Mouse (Mus musculus): Measurements from ENCODE around the gene Arhgef28. TPM values are rescaled to one million over a fixed set of nuclear protein-coding genes. Genes with fewer than 3 reads are reported as not detected.
"Not testable (repeated sequence)": the region's sequence is repeated elsewhere in the genome, so short reads cannot be mapped to it uniquely, and the experiment has no call there.

Gene Arhgef28
- polyA plus RNA-seq, 1 experiment: 3.3 TPM

GRCm38 (mm10) chr13:98069646-98070045, 136.6 kb downstream of the Arhgef28 start:
- WGBS: 94% methylated on average over 6 of the region's 6 CpGs
- no peak overlapping the region for H3K27ac ChIP-seq (ENCODE audit: insufficient read depth, low read depth, low read length)
- H3K4me1 ChIP-seq (ENCODE audit: control insufficient read depth, insufficient read depth, insufficient read length, low read length): no peaks in the 10 kb centered on the region
- H3K36me3 ChIP-seq (ENCODE audit: control insufficient read depth, insufficient read depth, low read length): no peaks in the 10 kb centered on the region; the same call in 1 of the 2 replicates
- H3K27me3 ChIP-seq (ENCODE audit: control insufficient read depth, insufficient read depth, low read length): no peaks in the 10 kb centered on the region
- TF ChIP-seq CTCF (IDR thresholded peaks at IDR 0.05; ENCODE audit: extremely low read depth, insufficient read length, insufficient replicate concordance, low read depth, low read length) (no peak), POLR2A (IDR thresholded peaks at IDR 0.05; ENCODE audit: low read depth, low read length) (no peak)
- no peak overlapping the region for H3K4me3 ChIP-seq (ENCODE audit: low read depth, low read length)

GRCm38 (mm10) chr13:98062843-98063242, 143.4 kb downstream of the Arhgef28 start:
- Histone ChIP-seq H3K4me3 (ENCODE audit: low read depth, low read length) (no peak overlapping the region), H3K4me1 (ENCODE audit: control insufficient read depth, insufficient read depth, insufficient read length, low read length) (no peaks in the 10 kb centered on the region), H3K27me3 (ENCODE audit: control insufficient read depth, insufficient read depth, low read length) (no peaks in the 10 kb centered on the region), H3K27ac (ENCODE audit: insufficient read depth, low read depth, low read length) (no peak overlapping the region), H3K36me3 (ENCODE audit: control insufficient read depth, insufficient read depth, low read length) (no peaks in the 10 kb centered on the region)
- 33% methylated on average over 4 of the region's 4 CpGs for WGBS
- no peak for TF ChIP-seq POLR2A (IDR thresholded peaks at IDR 0.05; ENCODE audit: low read depth, low read length)
- TF ChIP-seq CTCF (IDR thresholded peaks at IDR 0.05; ENCODE audit: extremely low read depth, insufficient read length, insufficient replicate concordance, low read depth, low read length): no peak

GRCm38 (mm10) chr13:98060121-98060520, 146.1 kb downstream of the Arhgef28 start:
- H3K4me1 ChIP-seq (ENCODE audit: control insufficient read depth, insufficient read depth, insufficient read length, low read length); H3K27ac ChIP-seq (ENCODE audit: insufficient read depth, low read depth, low read length); H3K36me3 ChIP-seq (ENCODE audit: control insufficient read depth, insufficient read depth, low read length); H3K4me3 ChIP-seq (ENCODE audit: low read depth, low read length); H3K27me3 ChIP-seq (ENCODE audit: control insufficient read depth, insufficient read depth, low read length): not testable (repeated sequence)
- WGBS: 98% methylated on average over 1 of the region's 1 CpGs

GRCm38 (mm10) chr13:98055194-98055593, 151.0 kb downstream of the Arhgef28 start:
- no peak overlapping the region for H3K27ac ChIP-seq (ENCODE audit: insufficient read depth, low read depth, low read length)
- no peak overlapping the region for H3K4me3 ChIP-seq (ENCODE audit: low read depth, low read length)
- WGBS: 95% methylated on average over 8 of the region's 8 CpGs
- H3K27me3 ChIP-seq (ENCODE audit: control insufficient read depth, insufficient read depth, low read length): no peaks in the 10 kb centered on the region; the same call in 1 of the 2 replicates
- no peaks in the 10 kb centered on the region for H3K4me1 ChIP-seq (ENCODE audit: control insufficient read depth, insufficient read depth, insufficient read length, low read length)
- peaks cover 2% of the 10 kb centered on the region; the same call in 1 of the 2 replicates for H3K36me3 ChIP-seq (ENCODE audit: control insufficient read depth, insufficient read depth, low read length)
- TF ChIP-seq POLR2A (IDR thresholded peaks at IDR 0.05; ENCODE audit: low read depth, low read length) (no peak), CTCF (IDR thresholded peaks at IDR 0.05; ENCODE audit: extremely low read depth, insufficient read length, insufficient replicate concordance, low read depth, low read length) (no peak)

- H3K27me3 ChIP-seq (ENCODE audit: control insufficient read depth, insufficient read depth, low read length): no peaks in the 10 kb centered on the region
- no peak overlapping the region for H3K27ac ChIP-seq (ENCODE audit: insufficient read depth, low read depth, low read length)
- H3K4me3 ChIP-seq (ENCODE audit: low read depth, low read length): no peak overlapping the region
- WGBS: 69% methylated on average over 3 of the region's 3 CpGs
- no peaks in the 10 kb centered on the region for H3K4me1 ChIP-seq (ENCODE audit: control insufficient read depth, insufficient read depth, insufficient read length, low read length)
- H3K36me3 ChIP-seq (ENCODE audit: control insufficient read depth, insufficient read depth, low read length): no peaks in the 10 kb centered on the region
- peak; percentile 6; the same call in 1 of the 2 replicates for TF ChIP-seq CTCF (IDR thresholded peaks at IDR 0.05; ENCODE audit: extremely low read depth, insufficient read length, insufficient replicate concordance, low read depth, low read length)
- no peak for TF ChIP-seq POLR2A (IDR thresholded peaks at IDR 0.05; ENCODE audit: low read depth, low read length)
Observed at GRCm38 (mm10) chr13:98040628-98041150, 165.6 kb downstream of the Arhgef28 start.

GRCm38 (mm10) chr13:98038731-98039130, 167.5 kb downstream of the Arhgef28 start:
- H3K4me1 ChIP-seq (ENCODE audit: control insufficient read depth, insufficient read depth, insufficient read length, low read length): no peaks in the 10 kb centered on the region
- H3K4me3 ChIP-seq (ENCODE audit: low read depth, low read length): no peak overlapping the region
- no peaks in the 10 kb centered on the region for H3K36me3 ChIP-seq (ENCODE audit: control insufficient read depth, insufficient read depth, low read length)
- WGBS: 82% methylated on average over 3 of the region's 3 CpGs
- TF ChIP-seq POLR2A (IDR thresholded peaks at IDR 0.05; ENCODE audit: low read depth, low read length): no peak
- TF ChIP-seq CTCF (IDR thresholded peaks at IDR 0.05; ENCODE audit: extremely low read depth, insufficient read length, insufficient replicate concordance, low read depth, low read length): no peak
- no peaks in the 10 kb centered on the region for H3K27me3 ChIP-seq (ENCODE audit: control insufficient read depth, insufficient read depth, low read length)
- no peak overlapping the region for H3K27ac ChIP-seq (ENCODE audit: insufficient read depth, low read depth, low read length)

GRCm38 (mm10) chr13:98037693-98038092, 168.5 kb downstream of the Arhgef28 start:
- Histone ChIP-seq H3K27me3 (ENCODE audit: control insufficient read depth, insufficient read depth, low read length) (no peaks in the 10 kb centered on the region), H3K36me3 (ENCODE audit: control insufficient read depth, insufficient read depth, low read length) (no peaks in the 10 kb centered on the region), H3K4me3 (ENCODE audit: low read depth, low read length) (no peak overlapping the region), H3K4me1 (ENCODE audit: control insufficient read depth, insufficient read depth, insufficient read length, low read length) (no peaks in the 10 kb centered on the region), H3K27ac (ENCODE audit: insufficient read depth, low read depth, low read length) (no peak overlapping the region)
- TF ChIP-seq CTCF (IDR thresholded peaks at IDR 0.05; ENCODE audit: extremely low read depth, insufficient read length, insufficient replicate concordance, low read depth, low read length) (no peak), POLR2A (IDR thresholded peaks at IDR 0.05; ENCODE audit: low read depth, low read length) (no peak)

- H3K27ac ChIP-seq (ENCODE audit: insufficient read depth, low read depth, low read length): no peak overlapping the region; the same call in 1 of the 2 replicates
- no peaks in the 10 kb centered on the region for H3K4me1 ChIP-seq (ENCODE audit: control insufficient read depth, insufficient read depth, insufficient read length, low read length)
- 46% methylated on average over 5 of the region's 5 CpGs for WGBS
- H3K27me3 ChIP-seq (ENCODE audit: control insufficient read depth, insufficient read depth, low read length): no peaks in the 10 kb centered on the region
- TF ChIP-seq CTCF (IDR thresholded peaks at IDR 0.05; ENCODE audit: extremely low read depth, insufficient read length, insufficient replicate concordance, low read depth, low read length) (no peak), POLR2A (IDR thresholded peaks at IDR 0.05; ENCODE audit: low read depth, low read length) (no peak)
- H3K36me3 ChIP-seq (ENCODE audit: control insufficient read depth, insufficient read depth, low read length): no peaks in the 10 kb centered on the region
- peak overlapping the region; percentile 57 for H3K4me3 ChIP-seq (ENCODE audit: low read depth, low read length)
Observed at GRCm38 (mm10) chr13:98031642-98031960, 174.6 kb downstream of the Arhgef28 start.
